Mouse (Mus musculus): Measurements from ENCODE around the gene Nabp2. TPM values are rescaled to one million over a fixed set of nuclear protein-coding genes. Genes with fewer than 3 reads are reported as not detected.

Gene Nabp2
- polyA plus RNA-seq (2015; fragmentation: Nextera tagmentation; extraction: Ambion mirVana) = 146 and 147 TPM in 2 replicates

GRCm38 (mm10) chr10:128411211-128412054 is at the start of gene Nabp2, which contains the start of gene Rnf41:
TSS of gene Nabp2 (minus strand) at chr10:128411492.
TSS of gene Rnf41 (plus strand) at chr10:128411657.
- Histone ChIP-seq H3K9ac (peak within 1 kb of the TSS; percentile 95), H3K4me1 (peaks cover 52% of the 10 kb centered on the region), H3K9me3 (no peaks in the 10 kb centered on the region), H3K27ac (peak within 1 kb of the TSS; percentile 94), H3K4me3 (peak within 1 kb of the TSS; percentile 99), H3K4me2 (peak within 1 kb of the TSS; percentile 92), H3K36me3 (replicated peaks) (peaks cover 10% of the 10 kb centered on the region; the same call in 1 of the 2 replicates), H3K27me3 (replicated peaks) (no peaks in the 10 kb centered on the region)
- WGBS = under 1% methylated on average over 46 of the region's 50 CpGs
- peak; percentile 91 for ATAC-seq (replicated peaks)

GRCm38 (mm10) chr10:128460270-128460630 is 49.0 kb upstream of the Nabp2 start:
- H3K27ac ChIP-seq = peak overlapping the region; percentile 96
- H3K4me2 ChIP-seq = peak overlapping the region; percentile 78
- ATAC-seq (replicated peaks) = no peak
- H3K9ac ChIP-seq = peak overlapping the region; percentile 87
- H3K4me1 ChIP-seq = peaks cover 19% of the 10 kb centered on the region
- no peaks in the 10 kb centered on the region for H3K9me3 ChIP-seq
- H3K4me3 ChIP-seq = peak overlapping the region; percentile 62
- H3K36me3 ChIP-seq (replicated peaks) = peaks cover 27% of the 10 kb centered on the region
- WGBS = 0% methylated on average over 5 of the region's 5 CpGs
- H3K27me3 ChIP-seq (replicated peaks) = no peaks in the 10 kb centered on the region

GRCm38 (mm10) chr10:128459409-128460269 is 48.3 kb upstream of the Nabp2 start:
- Histone ChIP-seq H3K4me1 (peaks cover 23% of the 10 kb centered on the region), H3K4me3 (peak overlapping the region; percentile 62), H3K4me2 (peak overlapping the region; percentile 78), H3K9ac (peak overlapping the region; percentile 87), H3K27ac (peak overlapping the region; percentile 96), H3K36me3 (replicated peaks) (peaks cover 22% of the 10 kb centered on the region), H3K27me3 (replicated peaks) (no peaks in the 10 kb centered on the region), H3K9me3 (no peaks in the 10 kb centered on the region)
- 2% methylated on average over 45 of the region's 67 CpGs for WGBS
- ATAC-seq (replicated peaks) = peak; percentile 57

- H3K27ac ChIP-seq = peak within 1 kb of the TSS; percentile 96
- H3K9ac ChIP-seq = peak within 1 kb of the TSS; percentile 87
- H3K9me3 ChIP-seq = no peaks in the 10 kb centered on the region
- peak within 1 kb of the TSS; percentile 62 for H3K4me3 ChIP-seq
- WGBS = 0% methylated on average over 63 of the region's 86 CpGs
- peaks cover 14% of the 10 kb centered on the region for H3K36me3 ChIP-seq (replicated peaks)
- H3K27me3 ChIP-seq (replicated peaks) = no peaks in the 10 kb centered on the region
- peak within 1 kb of the TSS; percentile 78 for H3K4me2 ChIP-seq
- peaks cover 23% of the 10 kb centered on the region for H3K4me1 ChIP-seq
- ATAC-seq (replicated peaks) = peak; percentile 82
These were observed 47.6 kb upstream of the Nabp2 start, which contains the start of gene Smarcc2 for GRCm38 (mm10) chr10:128458719-128459408. TSS of gene Smarcc2 (plus strand) at chr10:128459248.

GRCm38 (mm10) chr10:128458348-128458718 is 47.0 kb upstream of the Nabp2 start:
- peaks cover 23% of the 10 kb centered on the region for H3K4me1 ChIP-seq
- peak; percentile 73 for ATAC-seq (replicated peaks)
- H3K27me3 ChIP-seq (replicated peaks) = no peaks in the 10 kb centered on the region
- under 1% methylated on average over 29 of the region's 29 CpGs for WGBS
- no peaks in the 10 kb centered on the region for H3K9me3 ChIP-seq
- peak overlapping the region; percentile 62 for H3K4me2 ChIP-seq
- peak overlapping the region; percentile 87 for H3K9ac ChIP-seq
- peak overlapping the region; percentile 96 for H3K27ac ChIP-seq
- peaks cover 9% of the 10 kb centered on the region for H3K36me3 ChIP-seq (replicated peaks)
- H3K4me3 ChIP-seq = peak overlapping the region; percentile 62

- Histone ChIP-seq H3K9ac (no peak overlapping the region; the same call in 1 of the 2 replicates), H3K36me3 (replicated peaks) (peaks cover 3% of the 10 kb centered on the region; the same call in 1 of the 2 replicates), H3K4me1 (peaks cover 23% of the 10 kb centered on the region), H3K4me3 (peak overlapping the region; percentile 62; the same call in 1 of the 2 replicates), H3K4me2 (no peak overlapping the region; the same call in 1 of the 2 replicates), H3K9me3 (no peaks in the 10 kb centered on the region), H3K27me3 (replicated peaks) (no peaks in the 10 kb centered on the region), H3K27ac (no peak overlapping the region)
- ATAC-seq (replicated peaks) = no peak
- 83% methylated on average over 6 of the region's 6 CpGs for WGBS
These were observed 46.4 kb upstream of the Nabp2 start for GRCm38 (mm10) chr10:128457676-128458075.

GRCm38 (mm10) chr10:128455280-128455679 is 44.0 kb upstream of the Nabp2 start:
- H3K9me3 ChIP-seq = no peaks in the 10 kb centered on the region
- H3K27me3 ChIP-seq (replicated peaks) = no peaks in the 10 kb centered on the region
- peaks cover 11% of the 10 kb centered on the region for H3K4me1 ChIP-seq
- H3K4me2 ChIP-seq = peak overlapping the region; percentile 31
- H3K4me3 ChIP-seq = no peak overlapping the region
- H3K9ac ChIP-seq = no peak overlapping the region
- H3K27ac ChIP-seq = 0 out of 2 replicates have a peak overlapping the region, but pooled peaks have one; percentile 30
- 2% methylated on average over 6 of the region's 6 CpGs for WGBS
- no peak for ATAC-seq (replicated peaks)
- no peaks in the 10 kb centered on the region for H3K36me3 ChIP-seq (replicated peaks)

GRCm38 (mm10) chr10:128454471-128454870 is 43.2 kb upstream of the Nabp2 start:
- Histone ChIP-seq H3K27ac (no peak overlapping the region), H3K36me3 (replicated peaks) (no peaks in the 10 kb centered on the region), H3K27me3 (replicated peaks) (no peaks in the 10 kb centered on the region), H3K4me2 (no peak overlapping the region), H3K9me3 (no peaks in the 10 kb centered on the region), H3K4me1 (peaks cover 10% of the 10 kb centered on the region; the same call in 1 of the 2 replicates), H3K9ac (no peak overlapping the region), H3K4me3 (no peak overlapping the region)
- ATAC-seq (replicated peaks) = no peak
- 82% methylated on average over 3 of the region's 3 CpGs for WGBS

- ATAC-seq (replicated peaks) = no peak
- Histone ChIP-seq H3K9ac (no peak overlapping the region), H3K9me3 (no peaks in the 10 kb centered on the region), H3K4me1 (peaks cover 4% of the 10 kb centered on the region; the same call in 1 of the 2 replicates), H3K4me3 (no peak overlapping the region), H3K36me3 (replicated peaks) (no peaks in the 10 kb centered on the region), H3K27ac (no peak overlapping the region), H3K4me2 (no peak overlapping the region), H3K27me3 (replicated peaks) (no peaks in the 10 kb centered on the region)
- 86% methylated on average over 6 of the region's 6 CpGs for whole genome bisulfite sequencing
These were observed 39.7 kb upstream of the Nabp2 start for GRCm38 (mm10) chr10:128451014-128451413.

GRCm38 (mm10) chr10:128445407-128445806 is 34.1 kb upstream of the Nabp2 start:
- Histone ChIP-seq H3K9ac (no peak overlapping the region), H3K4me1 (no peaks in the 10 kb centered on the region), H3K9me3 (no peaks in the 10 kb centered on the region), H3K4me2 (no peak overlapping the region), H3K27ac (no peak overlapping the region), H3K4me3 (no peak overlapping the region), H3K36me3 (replicated peaks) (peaks cover 5% of the 10 kb centered on the region; the same call in 1 of the 2 replicates), H3K27me3 (replicated peaks) (no peaks in the 10 kb centered on the region)
- WGBS = 87% methylated on average over 4 of the region's 4 CpGs
- ATAC-seq (replicated peaks) = no peak

- 81% methylated on average over 6 of the region's 6 CpGs for WGBS
- Histone ChIP-seq H3K4me2 (no peak overlapping the region), H3K27me3 (replicated peaks) (no peaks in the 10 kb centered on the region), H3K36me3 (replicated peaks) (peaks cover 14% of the 10 kb centered on the region; the same call in 1 of the 2 replicates), H3K4me1 (no peaks in the 10 kb centered on the region), H3K9ac (no peak overlapping the region), H3K27ac (no peak overlapping the region), H3K4me3 (no peak overlapping the region), H3K9me3 (no peaks in the 10 kb centered on the region)
- no peak for ATAC-seq (replicated peaks)
These were observed 33.1 kb upstream of the Nabp2 start for GRCm38 (mm10) chr10:128444354-128444753.
